Mouse (Mus musculus) G1E (cell line): ENCODE results near the gene Adgrg6. TPM values are rescaled to one million over a fixed set of nuclear protein-coding genes. Genes with fewer than 3 reads are reported as not detected.

Experiments
- ATAC-seq: 2 replicates; pipeline ENCODE4 v1.8.0; 2016; ENCODE audit warnings: mild to moderate bottlenecking; ENCODE audit not compliant: insufficient number of reproducible peaks, poor library complexity, low FRiP score, severe bottlenecking; ENCODE audit errors: extremely low read depth
- DNase-seq: peaks from one replicate; pipeline ENCODE4 v3.0.0; 2012; ENCODE audit warnings: low spot score
- H3K27me3 ChIP-seq: 2 replicates; pipeline ENCODE4 v1.6.1; 2012; ENCODE audit warnings: mild to moderate bottlenecking, low read length, inconsistent platforms; ENCODE audit not compliant: insufficient read depth
- H3K36me3 ChIP-seq: replicated peaks from 2 replicates; pipeline ENCODE3; 2012; ENCODE audit warnings: mild to moderate bottlenecking, inconsistent platforms
- H3K4me1 ChIP-seq: 2 replicates; pipeline ENCODE4 v1.6.1; 2012; ENCODE audit warnings: low read depth, low read length, inconsistent platforms, mixed read lengths; ENCODE audit not compliant: insufficient read depth
- H3K4me3 ChIP-seq: 2 replicates; pipeline ENCODE4 v1.5.1; 2012; ENCODE audit warnings: low read depth, mild to moderate bottlenecking, inconsistent platforms, low read length, moderate library complexity, mixed read lengths
- H3K9me3 ChIP-seq: replicated peaks from 2 replicates; pipeline ENCODE4 v1.6.1; 2012; ENCODE audit warnings: inconsistent platforms
- CTCF ChIP-seq: IDR thresholded peaks from 2 replicates; pipeline ENCODE4 v1.5.1; 2012; ENCODE audit warnings: low read depth, low read length, inconsistent platforms, mixed read lengths
- GATA1 ChIP-seq: IDR thresholded peaks from 2 replicates; pipeline ENCODE4 v1.6.1; 2012; ENCODE audit warnings: borderline replicate concordance, low read length, inconsistent platforms, mixed read lengths
- GATA2 ChIP-seq: IDR thresholded peaks from 2 replicates; pipeline ENCODE4 v1.6.1; 2012; ENCODE audit warnings: low read depth, low read length, inconsistent platforms, borderline replicate concordance
- POLR2AphosphoS5 ChIP-seq: IDR thresholded peaks from 2 replicates; pipeline ENCODE4 v1.6.1; 2012; ENCODE audit warnings: low read depth, low read length, inconsistent platforms; ENCODE audit not compliant: insufficient replicate concordance
- TAL1 ChIP-seq: conservative IDR thresholded peaks from 2 replicates; pipeline ENCODE4 v1.6.1; 2012; ENCODE audit warnings: low read depth, low read length, inconsistent platforms, mixed read lengths
- polyA plus RNA-seq: library from polyadenylated mRNA; stranded (reverse); fragments of >175 nt; gene quantifications from 2 replicates; pipeline ENCODE4 v1.2.3, GENCODE M21; 2012
- total RNA-seq, 2 experiments: library from RNA; stranded (forward) in 1 of 2; stranded (reverse) in 1 of 2; fragments of 200-1000 nt in 1 of 2; fragments of >200 nt in 1 of 2; fragmentation: Nextera tagmentation in 1 of 2; gene quantifications; 2 replicates each; pipeline ENCODE4 v1.2.3; 2014 to 2017

Gene Adgrg6
- total and polyA plus RNA-seq, 3 experiments = 0.16 TPM; not detected in 2

- Histone ChIP-seq H3K4me1 (no peaks in the 10 kb centered on the region), H3K36me3 (no peaks in the 10 kb centered on the region), H3K9me3 (no peaks in the 10 kb centered on the region), H3K4me3 (no peak overlapping the region), H3K27me3 (no peaks in the 10 kb centered on the region)
- DNase-seq (no peak), ATAC-seq (no peak)
- TF ChIP-seq TAL1 = no peak
- TF ChIP-seq GATA1 = no peak
- no peak for TF ChIP-seq GATA2
Observed at GRCm38 (mm10) chr10:14530670-14531069, 14.8 kb downstream of the Adgrg6 start.

GRCm38 (mm10) chr10:14527765-14528164 lies 17.7 kb downstream of the Adgrg6 start:
- DNase-seq (no peak), ATAC-seq (no peak)
- Histone ChIP-seq H3K4me1 (no peaks in the 10 kb centered on the region), H3K4me3 (no peak overlapping the region), H3K27me3 (no peaks in the 10 kb centered on the region), H3K9me3 (no peaks in the 10 kb centered on the region), H3K36me3 (no peaks in the 10 kb centered on the region)
- TF ChIP-seq GATA1 (no peak), TAL1 (no peak), GATA2 (no peak), POLR2AphosphoS5 (no peak), CTCF (no peak)

GRCm38 (mm10) chr10:14522729-14523128 lies 22.7 kb downstream of the Adgrg6 start:
- TF ChIP-seq GATA1 (no peak), CTCF (no peak), GATA2 (no peak)
- DNase-seq = no peak
- peaks cover 5% of the 10 kb centered on the region; the same call in 1 of the 2 replicates for H3K27me3 ChIP-seq
- no peaks in the 10 kb centered on the region for H3K36me3 ChIP-seq
- ATAC-seq = no peak
- H3K4me1 ChIP-seq = no peaks in the 10 kb centered on the region
- no peak overlapping the region for H3K4me3 ChIP-seq
- H3K9me3 ChIP-seq = no peaks in the 10 kb centered on the region

GRCm38 (mm10) chr10:14520912-14521675 lies 24.4 kb downstream of the Adgrg6 start:
- DNase-seq = no peak

GRCm38 (mm10) chr10:14517909-14518308 lies 27.6 kb downstream of the Adgrg6 start:
- Histone ChIP-seq H3K4me3 (no peak overlapping the region), H3K27me3 (peaks cover 5% of the 10 kb centered on the region; the same call in 1 of the 2 replicates), H3K9me3 (no peaks in the 10 kb centered on the region), H3K4me1 (no peaks in the 10 kb centered on the region), H3K36me3 (no peaks in the 10 kb centered on the region)
- DNase-seq (no peak), ATAC-seq (no peak)
- TF ChIP-seq GATA1 (no peak), CTCF (no peak), TAL1 (no peak), GATA2 (no peak), POLR2AphosphoS5 (no peak)

More at GRCm38 (mm10) chr10:14520912-14521675, 24.4 kb downstream of the Adgrg6 start:
- Histone ChIP-seq H3K4me1 (no peaks in the 10 kb centered on the region), H3K27me3 (peaks cover 5% of the 10 kb centered on the region; the same call in 1 of the 2 replicates), H3K9me3 (no peaks in the 10 kb centered on the region), H3K4me3 (no peak overlapping the region), H3K36me3 (no peaks in the 10 kb centered on the region)
- TF ChIP-seq GATA2 (no peak), TAL1 (no peak), GATA1 (no peak), CTCF (no peak), POLR2AphosphoS5 (no peak)
- ATAC-seq = no peak

GRCm38 (mm10) chr10:14511904-14512663 lies 33.4 kb downstream of the Adgrg6 start:
- DNase-seq (no peak), ATAC-seq (no peak)
- TF ChIP-seq TAL1 = no peak
- TF ChIP-seq GATA1 = no peak
- no peak for TF ChIP-seq POLR2AphosphoS5
- TF ChIP-seq CTCF = no peak
- no peak for TF ChIP-seq GATA2
- no peaks in the 10 kb centered on the region for H3K4me1 ChIP-seq
- H3K27me3 ChIP-seq = no peaks in the 10 kb centered on the region
- H3K4me3 ChIP-seq = no peak overlapping the region
- H3K36me3 ChIP-seq = no peaks in the 10 kb centered on the region
- H3K9me3 ChIP-seq = no peaks in the 10 kb centered on the region
